Mouse (Mus musculus): ENCODE measurements at regions not wholly inside any gene's neighbourhood (a gene's known extent, or its start where the extent isn't known, plus 50 kb on each side); places are given as distances from the start of the nearest gene placed in this dataset.

DNA sequence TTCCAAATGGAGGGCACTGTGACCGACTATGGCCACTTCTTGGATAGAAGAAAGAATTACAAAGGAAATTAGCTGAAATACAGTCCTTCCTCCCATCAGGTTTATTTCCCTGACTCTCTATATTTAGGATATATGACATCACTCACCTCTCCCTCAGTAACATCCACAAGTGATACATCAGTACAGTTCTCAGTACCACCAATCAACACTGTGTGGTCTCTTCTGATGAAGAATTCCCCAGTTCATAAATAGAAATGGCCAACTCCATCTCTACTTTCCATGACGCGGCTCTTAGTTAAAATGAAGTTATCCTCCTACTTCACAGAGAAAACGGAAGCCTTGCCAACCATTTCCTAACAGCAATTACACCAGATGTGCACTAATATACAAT, 208.3 kb upstream of the Dio2 start:
- no peak for DNase-seq

DNA sequence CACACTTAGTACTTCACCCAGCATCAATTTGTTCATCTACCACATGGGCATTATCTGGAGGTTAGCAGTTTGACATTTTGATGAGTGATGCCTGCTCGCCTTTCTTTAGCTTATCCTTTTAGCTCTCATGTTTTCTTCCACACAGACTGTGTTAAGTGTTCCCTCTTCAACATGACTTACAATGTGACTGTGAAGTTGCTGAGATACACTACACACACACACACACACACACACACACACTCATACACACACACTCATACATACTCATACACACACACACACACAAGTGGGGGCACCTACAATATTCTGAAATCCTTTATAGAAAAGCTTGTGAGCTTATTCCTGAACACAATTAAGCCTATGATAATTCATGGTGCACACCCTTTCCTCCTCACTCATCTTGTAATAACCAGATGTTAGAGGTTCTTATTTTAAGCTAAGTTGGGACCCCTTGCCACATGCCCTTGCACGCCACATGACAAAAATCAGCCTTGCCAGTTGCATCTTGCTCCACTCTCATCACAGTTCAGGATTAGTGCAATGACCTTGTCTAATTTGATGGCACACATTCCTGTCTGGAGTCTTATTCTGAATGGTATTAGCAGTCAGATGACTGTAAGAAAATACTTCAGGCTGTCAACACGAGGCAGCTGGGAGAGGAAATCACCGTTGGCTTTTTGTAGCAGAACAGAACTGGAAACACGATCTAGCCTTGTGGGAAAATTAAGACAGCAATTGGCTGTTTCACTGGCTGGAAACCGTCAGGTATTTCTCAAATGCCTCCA, 207.7 kb upstream of the Dio2 start:
- no peak for DNase-seq

DNA sequence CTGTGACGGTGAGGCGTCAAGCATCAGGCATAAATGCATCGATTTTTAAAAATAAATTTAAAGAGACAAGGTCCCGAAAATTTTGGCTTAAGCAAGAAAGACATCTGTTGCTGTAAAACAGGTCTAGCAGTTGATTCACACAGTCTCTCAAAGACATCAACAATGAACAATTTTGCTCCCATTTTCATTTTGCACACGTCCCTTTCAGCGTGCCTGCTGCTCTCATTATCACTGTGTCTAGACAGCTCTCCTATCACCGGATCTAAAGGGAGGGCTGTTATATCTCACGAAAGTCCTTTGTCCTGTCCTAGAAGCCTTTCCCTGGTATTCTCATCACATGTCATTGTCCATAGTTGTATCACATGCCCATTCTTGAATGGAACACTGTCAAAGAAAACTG, 194.4 kb upstream of the Dio2 start:
- no peak for DNase-seq

DNA sequence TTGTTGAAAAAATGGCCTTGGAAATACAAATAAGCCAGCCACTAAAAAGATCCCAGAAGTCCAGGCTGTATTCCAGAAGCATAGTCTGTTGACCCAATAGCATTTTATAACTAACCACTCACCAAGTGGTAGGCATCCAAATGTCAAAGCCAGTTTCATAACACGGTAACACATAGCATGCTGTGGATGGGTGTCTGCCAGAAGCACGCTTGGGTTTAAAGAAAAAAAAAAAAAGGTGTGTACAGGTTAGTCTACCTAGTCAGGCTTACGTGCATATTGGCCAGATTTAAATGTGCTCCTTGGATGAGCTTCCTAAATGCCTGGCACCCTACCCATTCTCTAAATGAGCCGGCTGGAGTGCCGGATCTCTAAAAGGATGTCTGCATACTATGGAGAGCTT, 194.0 kb upstream of the Dio2 start:
- peak; percentile 78 for DNase-seq

DNA sequence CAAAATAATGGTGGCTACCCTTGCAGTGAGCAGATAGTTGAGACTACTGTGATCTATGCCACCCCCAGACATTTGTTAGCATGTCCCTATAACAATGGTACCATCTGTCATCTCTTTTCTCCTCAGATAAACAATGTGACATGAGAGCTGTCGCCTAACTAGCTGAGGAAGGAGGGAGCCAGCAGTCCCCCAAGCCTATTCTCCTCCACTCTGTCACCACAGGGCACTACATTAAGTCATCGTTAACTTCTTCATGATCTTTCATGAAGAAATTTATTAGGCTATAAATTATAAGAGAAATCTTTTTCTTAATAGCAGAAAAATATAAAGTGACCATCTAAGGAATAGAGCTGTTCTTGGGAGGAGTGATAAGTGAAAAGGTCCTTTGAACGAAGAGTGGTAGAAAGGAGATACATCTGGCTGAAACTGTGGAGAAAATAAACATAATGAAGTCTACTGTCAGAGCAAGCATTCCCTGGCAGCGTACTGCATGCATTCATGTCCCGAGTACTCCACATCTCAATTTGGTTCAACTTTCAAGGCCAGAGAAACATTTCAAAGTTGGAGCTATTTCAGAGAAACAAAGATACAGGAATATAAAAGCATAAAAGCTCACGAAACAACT, 192.0 kb upstream of the Dio2 start:
- DNase-seq = no peak

DNA sequence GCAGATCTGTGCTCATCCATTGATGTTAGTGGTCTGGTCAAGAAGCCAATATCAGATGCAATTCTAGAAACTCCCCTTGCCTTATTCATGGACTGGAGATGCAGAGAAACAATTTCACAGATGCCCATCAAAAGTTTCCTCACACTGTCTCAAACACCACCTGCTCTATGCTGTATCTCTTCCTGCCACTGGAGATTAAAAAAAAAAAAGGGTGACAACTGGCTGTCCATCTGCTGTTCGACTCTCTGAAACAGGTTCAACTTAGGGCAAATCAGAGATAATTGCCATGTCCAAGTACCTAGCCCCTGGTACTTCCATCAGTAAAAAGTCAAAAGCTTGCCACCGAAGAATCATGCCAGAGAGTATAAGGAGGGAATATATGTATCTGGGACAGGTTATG, 185.4 kb upstream of the Dio2 start:
- no peak for DNase-seq

DNA sequence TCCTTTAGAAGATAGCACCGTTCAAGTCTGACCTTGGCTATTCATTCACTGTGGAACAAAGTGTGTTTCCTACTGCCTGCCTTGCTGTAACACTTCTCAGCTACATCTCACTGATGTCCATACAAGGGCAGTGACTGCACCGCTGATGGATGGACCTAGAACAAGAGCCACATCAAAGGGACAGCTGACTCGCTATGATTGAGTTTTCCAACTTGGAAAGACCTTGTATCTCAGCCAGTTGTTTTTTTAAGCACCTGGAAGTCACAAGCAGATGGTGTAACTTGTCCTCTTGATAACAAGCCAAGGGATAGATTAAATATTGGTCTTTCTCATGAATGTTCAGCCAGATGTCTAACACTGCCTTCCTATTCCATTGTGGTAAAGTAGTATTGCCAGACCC, 184.9 kb upstream of the Dio2 start:
- no peak for DNase-seq

DNA sequence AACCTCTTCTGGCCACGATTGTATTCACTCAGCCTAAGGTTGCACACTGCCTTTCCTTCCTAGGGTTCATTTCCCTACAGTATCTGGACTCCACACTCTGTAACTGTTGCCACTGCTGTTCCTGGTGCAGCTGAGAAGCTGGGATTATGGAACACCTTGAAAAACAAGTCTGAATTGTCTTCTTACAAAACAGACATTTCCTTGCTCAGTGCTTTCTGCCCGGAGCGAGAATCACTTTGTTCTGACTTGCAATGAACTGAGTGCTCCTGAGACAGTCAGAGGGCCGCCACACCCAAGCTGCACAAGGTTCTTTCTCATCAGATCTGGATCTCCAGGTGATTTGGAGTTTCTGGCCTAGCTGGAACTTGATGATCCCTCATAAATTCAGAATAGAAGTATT, 183.0 kb upstream of the Dio2 start:
- DNase-seq = no peak

DNA sequence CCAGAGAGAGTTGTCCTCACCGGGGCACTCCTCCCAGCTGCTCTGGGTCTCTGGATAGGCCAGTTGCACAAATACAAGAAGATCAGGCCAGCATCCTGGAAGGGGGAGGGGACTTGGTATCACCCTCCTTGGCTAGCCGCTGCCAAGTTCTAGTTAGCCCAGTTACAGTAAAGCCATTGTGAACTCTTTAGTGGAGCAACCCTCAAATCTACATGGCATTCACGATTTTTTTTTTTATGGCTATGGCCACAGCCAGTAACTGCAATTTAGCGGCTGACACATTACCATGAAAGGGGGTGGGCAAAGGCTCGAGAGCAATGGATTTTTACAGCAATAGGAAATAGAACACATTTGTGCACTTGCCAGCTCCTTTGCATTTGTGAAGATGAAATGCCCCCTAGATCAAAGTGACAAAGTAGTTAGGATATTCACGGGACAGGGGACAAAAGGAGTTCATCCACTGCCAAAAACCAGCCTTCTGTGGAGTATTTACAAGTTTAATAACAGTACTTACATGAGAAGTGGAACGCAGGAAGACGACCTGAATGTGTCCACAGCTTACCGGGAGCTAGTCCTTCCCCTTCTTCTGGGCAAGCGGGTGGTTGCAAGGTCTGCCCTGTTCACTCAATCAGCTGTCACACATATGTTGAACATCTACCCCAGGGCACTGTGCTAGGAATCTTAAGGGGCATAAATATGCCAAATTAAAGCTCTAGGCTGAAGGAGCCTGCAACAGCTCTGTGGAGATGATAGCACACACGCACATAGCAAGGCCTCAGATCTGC, 177.9 kb upstream of the Dio2 start:
- no peak for DNase-seq

DNA sequence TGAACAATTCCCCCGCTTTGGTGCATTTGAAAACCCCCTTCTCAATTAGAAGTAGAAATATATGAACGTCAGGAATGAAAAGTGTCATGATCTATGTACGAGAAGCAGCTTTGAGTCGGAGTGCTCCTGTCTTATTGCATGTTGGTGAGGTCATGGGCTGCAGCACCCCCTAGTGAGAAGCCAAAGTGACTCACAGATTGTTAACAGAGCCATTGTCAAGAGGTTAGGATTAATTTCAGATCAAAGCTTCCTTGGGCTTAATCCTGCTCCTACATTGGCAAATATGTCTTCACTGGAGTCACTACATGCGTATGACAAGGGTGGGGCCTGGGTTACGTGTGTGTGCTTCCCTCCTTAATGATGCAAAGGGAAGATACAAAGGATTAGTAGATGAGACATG, 165.8 kb upstream of the Dio2 start:
- DNase-seq = no peak

DNA sequence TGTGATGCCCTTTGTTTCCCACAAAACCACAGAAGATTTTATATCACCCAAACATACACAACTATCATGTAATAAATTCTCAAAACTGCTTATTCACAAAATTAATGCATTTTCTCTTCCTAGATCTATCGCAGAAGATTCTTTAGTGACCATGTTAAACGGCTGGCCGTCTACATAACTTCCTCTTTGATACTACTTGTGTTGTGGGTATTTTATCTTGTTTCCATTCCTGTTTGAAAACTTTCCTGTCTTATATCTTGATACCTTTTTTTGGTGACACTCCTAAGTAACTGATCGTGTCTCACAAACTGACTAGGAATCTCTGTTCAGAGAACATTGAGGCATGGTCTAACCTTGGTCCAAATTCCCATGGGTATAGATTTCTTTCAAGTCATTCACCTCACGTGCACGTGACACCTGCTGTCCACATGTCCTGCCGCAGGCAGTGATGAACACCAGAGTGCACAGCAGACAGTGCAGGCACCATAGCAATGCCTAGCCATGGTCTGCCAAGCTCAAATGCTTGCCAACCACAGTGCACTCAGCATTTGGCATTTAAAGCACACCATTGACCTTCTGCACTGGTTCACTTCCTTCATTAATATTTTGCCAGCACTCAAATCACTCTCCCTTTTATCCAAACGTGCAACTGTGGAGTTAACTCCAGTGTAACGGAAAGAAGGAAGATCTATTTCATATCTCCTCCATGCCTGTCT, 155.6 kb upstream of the Dio2 start:
- DNase-seq = no peak

DNA sequence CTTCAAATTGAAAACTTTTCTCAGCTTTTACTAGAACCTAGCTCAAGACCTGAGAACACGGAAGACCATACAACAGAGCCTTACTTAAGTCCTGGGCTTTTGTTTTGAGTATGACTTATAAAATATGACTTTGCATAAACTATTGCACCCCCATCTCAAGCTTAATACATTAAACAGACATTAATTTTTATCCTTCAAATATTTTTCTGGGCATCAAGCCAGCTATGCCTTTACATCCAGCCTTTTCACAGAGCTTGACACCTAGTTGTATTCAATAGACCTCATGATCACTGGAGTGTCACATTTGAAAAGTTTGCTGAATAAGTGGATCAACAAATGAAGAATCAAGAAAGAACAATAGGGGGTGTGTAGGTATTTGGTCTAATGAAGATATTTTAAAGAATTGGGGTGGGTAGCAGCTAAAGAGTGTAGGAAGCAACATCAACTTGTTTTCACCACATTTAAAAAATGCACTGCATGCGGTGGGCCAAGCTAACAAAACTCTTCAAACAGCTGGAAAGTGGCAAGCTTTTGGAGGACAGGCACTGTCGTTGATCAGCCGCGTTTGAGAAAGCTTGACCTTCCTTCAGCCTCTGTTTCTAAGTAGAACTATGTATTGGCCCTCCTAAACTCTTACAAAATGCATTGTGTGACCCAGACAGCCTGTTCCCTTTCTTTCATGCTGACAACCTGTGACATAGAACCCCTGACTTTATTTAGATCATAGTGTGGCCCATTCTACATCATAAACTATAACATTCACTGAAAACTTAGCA, 138.2 kb upstream of the Dio2 start:
- no peak for DNase-seq

DNA sequence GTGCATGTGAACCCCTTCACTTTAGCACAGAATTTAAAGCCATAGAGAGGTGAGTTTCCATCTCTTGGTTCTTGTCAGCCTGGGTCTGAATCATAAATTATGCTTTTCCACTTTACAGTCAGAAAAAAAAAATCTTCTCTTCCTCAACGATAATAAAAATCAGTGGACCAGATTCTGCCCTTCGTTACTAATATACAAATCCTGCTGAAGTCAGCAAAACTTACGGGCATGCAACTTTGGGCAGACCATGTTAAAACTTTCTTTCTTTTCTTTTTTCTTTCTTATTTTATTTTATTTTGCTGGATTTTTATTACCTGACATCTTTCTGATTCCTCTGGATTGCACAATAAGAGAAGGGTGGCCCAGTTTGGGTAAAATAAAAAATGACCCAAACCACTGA, 136.6 kb upstream of the Dio2 start:
- no peak for DNase-seq

DNA sequence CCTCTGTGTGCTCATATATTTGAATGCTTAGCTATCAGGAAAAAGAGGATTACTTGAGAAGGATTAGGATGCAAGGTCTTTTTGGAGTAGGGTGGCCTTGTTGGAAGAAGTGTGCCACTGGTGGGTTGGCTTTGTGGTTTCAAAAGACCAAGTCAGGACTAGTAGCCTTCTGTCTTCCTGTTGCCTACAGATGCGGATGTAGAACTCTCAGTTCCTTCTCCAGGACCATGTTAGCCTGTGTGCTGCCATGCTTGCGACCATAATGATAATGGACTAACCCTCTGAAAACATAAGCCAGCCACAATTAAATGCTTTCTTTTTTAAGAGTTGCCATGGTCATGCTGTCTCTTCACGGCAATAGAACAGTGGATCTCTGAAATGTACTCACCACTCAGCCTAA, 135.7 kb upstream of the Dio2 start:
- no peak for DNase-seq

DNA sequence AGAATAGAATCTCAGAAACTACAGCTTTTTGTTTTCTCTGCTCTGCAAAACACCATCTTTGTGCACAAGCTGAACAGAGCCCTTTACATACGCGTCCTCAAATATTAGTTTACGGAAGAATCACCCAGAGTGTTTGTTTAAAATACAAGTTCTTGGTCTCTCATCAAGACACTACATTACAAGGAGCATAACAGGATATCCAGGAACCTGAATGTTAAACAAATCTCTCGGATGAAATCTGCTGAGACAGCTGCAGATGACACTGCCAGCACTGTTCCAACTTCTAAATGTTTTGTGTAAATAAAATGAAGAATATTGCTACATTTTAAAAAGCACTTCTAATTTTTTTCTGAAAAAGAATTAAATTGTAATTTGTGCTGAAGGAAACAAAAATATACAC, 128.4 kb upstream of the Dio2 start:
- DNase-seq = no peak

DNA sequence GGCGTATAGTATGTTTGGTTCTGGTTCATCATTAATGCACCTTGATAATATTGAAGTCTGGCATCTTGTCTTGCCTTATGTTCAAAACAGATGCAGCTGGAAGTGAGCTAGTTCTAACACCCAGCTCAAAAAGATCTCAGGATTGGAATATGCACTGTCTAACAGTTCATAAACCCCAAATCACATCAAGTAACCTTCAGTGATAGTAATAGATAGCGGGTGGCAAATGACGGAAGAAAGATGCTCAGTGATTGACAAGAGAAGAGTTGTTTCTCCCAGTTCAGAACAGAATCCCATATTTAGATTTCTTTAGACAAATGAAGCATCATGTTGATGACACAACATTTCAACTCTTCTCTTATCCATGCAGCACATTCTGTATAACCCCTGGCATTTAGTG, 124.4 kb upstream of the Dio2 start:
- DNase-seq = no peak

DNA sequence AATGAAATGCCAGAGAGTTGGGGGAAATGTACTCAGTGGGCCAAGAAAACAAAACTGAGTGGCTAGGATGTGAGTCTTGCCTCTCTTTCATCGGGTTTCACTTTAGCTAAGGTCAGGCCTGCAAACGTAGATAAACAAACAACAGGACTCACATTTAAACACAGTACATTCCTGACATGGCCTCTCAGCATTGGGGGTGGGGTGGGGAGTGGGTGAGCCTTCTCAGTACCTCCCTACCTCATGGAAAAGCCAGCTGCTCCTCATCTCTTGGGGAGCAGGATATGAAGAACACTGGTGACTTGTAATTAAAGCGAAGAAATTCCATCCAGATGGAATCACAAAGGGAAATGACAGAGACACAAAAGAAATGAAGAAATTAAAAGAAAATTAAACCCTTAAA, 119.5 kb upstream of the Dio2 start:
- no peak for DNase-seq

DNA sequence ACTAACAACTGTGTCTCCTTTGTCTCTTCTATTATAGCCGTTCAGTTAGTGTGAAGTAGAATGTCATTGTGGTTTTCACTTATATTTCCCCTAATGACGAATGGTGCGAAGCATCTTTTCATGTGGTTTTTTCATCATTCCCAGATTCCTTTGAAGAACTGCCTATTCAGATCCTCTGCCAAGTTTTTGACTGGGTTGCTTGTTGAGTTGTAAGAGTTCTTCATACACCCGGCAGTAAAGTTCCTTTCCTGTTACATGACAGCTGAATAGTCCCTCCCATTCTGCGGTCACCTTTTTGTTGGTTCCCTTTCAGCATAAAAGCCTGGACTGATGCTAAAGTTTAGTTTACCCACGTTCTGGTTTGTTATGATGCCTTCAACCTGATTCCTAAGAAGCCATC, 72.4 kb upstream of the Dio2 start:
- no peak for DNase-seq

DNA sequence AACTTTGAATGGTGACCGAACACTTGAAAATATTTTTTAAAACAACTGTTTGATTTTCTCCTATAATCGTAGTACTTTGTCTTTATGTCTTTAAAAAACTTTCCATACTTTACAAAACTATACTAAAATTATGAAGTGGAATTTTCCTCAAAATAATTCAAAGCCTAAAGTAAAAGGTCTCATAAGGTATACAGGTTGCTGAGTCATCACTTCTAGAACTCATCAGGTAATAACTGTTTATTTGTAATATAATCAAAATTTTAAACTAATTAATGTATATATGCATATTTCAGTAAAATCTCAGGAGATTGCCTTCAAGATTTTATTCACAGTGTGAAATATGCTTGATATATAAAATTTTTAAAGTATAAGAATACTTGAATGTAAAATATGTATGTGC, 52.3 kb upstream of the Dio2 start:
- no peak for DNase-seq

All from cerebellum, adult 8-10 months (tissue).